Mouse (Mus musculus) cerebellum, adult 11-12 months (tissue): ENCODE measurements around the gene Gm12216.
A peak's percentile ranks its signal among the peaks of the same experiment; 100 is the strongest.

Source experiments
- DNase-seq: peaks from one replicate; pipeline ENCODE4 v3.0.0; 2022

The Gm12216 gene

GRCm38 (mm10) chr11:53819511-53819910 lies 39.5 kb downstream of the Gm12216 start:
- DNase-seq: no peak

DNA sequence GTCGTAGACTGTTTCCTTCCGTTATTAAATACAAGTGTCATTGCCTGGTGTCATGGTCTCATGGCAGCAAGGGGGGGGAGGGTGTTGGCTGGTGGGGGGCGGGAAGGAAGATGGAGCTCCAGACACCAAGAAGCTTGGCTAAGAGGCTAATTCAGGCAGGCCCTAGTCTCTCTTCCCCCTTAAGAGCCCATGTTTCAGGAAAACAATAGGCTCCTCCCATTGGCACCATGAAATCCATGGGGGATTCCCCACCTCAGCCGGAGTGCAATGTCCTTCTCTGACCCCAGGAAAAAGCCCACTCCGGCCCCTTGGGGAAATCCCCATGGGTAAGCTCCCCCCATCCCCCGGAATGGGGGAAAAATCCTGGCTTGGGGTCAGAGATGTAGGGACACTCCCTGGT lies 40.3 kb downstream of the Gm12216 start:
- DNase-seq: no peak

DNA sequence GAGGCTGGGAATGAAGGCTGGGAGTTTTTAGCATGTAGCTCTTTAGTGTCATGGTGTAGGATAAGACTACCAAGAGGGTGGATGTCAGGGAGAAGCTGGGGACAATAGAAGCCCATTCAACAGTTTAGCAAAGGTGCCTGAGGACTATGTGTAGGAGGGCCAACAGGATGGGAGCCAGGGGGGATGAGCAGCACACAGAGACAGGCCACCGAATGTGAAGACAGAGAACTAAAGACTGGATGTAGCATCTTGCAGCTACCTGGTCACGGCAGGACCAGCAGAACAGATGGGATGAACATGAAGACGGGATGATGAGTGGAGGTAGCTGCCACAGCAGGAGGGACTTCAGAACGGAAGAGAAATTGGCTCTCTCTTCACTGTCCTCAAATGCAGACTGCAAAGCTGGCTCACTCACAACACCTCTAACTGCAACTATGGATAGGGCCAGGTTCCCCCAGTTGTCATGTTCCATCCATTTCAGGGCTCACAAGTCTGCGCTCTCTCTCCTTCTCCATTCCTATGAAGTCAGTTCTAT lies 42.1 kb downstream of the Gm12216 start:
- peak; percentile 61 for DNase-seq

DNA sequence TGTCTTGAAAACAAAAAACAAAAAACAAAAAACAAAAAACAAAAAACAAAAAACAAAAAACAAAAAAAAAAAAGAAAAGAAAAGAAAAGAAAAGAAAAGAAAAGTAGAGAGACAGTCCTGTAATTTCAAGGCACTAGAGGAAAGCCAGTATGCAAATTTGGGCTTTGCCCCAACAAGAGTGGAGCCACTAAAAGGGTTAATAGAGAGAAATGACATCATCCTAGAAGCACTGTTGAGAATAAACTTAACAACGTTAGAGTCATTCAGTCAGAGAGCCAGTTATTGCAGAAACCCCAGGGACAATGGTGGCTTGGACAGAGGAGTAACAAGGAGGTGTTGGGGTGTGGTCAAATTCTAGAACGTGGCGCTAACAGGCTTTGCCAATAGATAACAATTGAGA lies 44.2 kb downstream of the Gm12216 start:
- no peak for DNase-seq

DNA sequence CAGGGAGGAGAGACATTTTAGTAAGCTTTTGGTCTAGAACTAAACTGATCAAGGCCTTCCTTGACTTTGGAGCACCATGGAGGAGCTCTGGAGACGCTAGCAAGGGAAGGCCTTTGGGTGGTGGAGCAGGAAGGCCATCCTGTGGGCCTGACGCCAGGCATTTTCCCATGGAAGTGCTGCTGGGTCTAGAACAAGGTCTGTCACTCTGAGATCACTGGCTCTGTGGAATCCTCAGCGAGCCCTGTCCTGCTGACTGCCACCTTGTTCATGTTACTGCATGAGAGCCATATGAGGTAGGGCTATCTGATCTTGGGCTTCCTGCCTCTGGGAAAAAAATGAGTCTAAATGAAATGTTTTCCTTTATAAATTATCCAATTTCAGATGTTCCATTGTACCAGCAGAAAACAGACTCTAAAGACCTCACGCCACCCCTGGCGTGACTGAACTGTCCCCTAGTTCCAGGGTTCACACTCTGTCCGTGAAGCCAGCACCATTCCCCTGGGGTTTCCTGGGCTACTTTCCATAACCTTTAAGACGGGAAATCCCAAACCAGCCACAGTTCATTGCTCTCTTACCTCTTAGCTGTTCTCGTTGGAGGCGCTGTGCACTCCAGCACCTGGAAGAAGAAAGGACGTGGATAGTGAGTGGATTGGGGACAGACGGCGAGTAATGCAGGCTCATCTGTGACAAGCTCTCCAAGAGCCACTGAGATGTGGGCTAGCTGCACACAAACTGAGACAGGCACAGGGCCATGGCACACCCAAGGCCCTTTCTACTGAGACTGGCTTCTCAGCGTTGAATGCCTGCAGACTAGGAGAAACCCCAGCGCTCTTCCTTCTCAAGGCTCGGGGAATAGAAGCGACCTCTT lies 45.8 kb downstream of the Gm12216 start:
- DNase-seq: no peak

DNA sequence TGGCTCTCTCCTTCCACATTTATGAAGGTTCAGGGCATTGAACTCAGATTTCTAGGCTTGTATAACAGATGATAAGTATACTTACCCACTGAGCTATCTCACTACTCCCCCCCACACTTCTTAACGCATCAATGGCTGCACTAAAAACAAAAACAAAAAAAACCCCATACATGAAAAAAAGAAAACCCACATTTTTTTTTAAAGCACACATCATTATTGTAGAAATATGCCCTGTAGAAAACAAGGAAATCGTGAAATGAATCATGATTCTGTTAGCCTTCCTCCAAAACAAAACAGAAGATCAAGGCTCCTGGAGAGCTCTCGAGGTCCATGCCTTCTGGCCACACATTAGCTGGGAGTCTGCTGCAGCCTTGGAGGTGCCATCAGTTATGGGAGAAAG lies 47.7 kb downstream of the Gm12216 start:
- no peak for DNase-seq

GRCm38 (mm10) chr11:53810749-53811148 lies 48.3 kb downstream of the Gm12216 start:
- no peak for DNase-seq

DNA sequence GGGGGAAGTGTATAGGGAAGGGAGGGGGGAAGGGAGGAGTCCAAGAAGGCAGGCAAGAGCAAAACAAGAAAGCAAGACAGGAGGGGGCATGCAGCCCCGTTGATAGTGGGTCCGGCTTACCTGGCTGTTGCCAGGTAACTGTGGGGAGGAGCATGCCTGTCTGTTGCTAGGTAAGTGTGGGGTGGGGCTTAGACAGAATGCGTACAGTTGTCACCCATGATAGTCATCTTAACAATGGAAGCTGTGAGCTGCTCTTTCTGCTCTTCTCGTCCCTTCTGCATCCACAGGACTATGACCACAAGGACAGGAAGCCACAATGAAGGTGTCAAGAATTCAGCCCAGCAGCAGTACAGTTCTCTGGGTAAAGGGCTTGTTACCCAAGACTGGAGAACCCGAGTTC lies 48.9 kb downstream of the Gm12216 start:
- no peak for DNase-seq

DNA sequence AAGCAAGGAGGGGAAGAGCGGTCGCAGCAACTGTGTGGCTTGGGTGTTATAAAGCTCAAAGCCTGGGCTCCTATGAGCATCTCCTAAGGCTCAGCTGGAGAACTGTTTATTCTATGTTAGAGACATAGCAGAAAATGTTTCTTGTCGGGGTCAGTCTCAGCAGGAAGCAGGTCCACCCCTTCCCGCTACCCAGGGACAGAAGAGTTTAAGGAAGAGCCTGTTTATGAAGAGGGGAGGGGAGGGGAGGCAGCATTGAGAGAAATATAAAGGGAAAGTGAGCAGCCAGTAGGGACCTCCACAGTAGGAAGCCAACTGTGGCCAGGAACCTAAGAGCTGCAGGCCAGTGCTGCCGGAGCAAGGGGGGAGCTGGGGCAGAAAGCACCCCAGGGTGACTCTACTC lies 49.7 kb downstream of the Gm12216 start:
- DNase-seq: no peak

DNA sequence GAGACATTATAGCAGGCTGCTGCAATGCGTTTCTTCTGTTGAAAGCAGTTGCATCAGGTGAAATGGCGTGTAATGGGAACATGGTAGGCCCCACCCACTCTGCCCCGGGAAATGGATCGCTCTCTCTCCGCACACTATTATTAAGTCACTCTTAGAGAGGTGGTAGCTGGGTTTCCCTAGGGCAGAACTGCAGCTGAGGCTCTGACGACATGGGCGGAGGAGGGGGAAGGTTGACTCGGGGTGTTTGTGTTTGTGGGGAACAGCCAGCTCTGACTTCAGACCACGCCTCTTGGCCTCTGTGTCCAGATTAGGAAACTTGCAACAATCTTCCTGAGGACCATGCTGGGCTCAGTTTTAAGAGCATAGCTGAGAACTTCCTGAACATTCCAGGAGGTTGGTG lies 53.3 kb downstream of the Gm12216 start:
- DNase-seq: no peak

DNA sequence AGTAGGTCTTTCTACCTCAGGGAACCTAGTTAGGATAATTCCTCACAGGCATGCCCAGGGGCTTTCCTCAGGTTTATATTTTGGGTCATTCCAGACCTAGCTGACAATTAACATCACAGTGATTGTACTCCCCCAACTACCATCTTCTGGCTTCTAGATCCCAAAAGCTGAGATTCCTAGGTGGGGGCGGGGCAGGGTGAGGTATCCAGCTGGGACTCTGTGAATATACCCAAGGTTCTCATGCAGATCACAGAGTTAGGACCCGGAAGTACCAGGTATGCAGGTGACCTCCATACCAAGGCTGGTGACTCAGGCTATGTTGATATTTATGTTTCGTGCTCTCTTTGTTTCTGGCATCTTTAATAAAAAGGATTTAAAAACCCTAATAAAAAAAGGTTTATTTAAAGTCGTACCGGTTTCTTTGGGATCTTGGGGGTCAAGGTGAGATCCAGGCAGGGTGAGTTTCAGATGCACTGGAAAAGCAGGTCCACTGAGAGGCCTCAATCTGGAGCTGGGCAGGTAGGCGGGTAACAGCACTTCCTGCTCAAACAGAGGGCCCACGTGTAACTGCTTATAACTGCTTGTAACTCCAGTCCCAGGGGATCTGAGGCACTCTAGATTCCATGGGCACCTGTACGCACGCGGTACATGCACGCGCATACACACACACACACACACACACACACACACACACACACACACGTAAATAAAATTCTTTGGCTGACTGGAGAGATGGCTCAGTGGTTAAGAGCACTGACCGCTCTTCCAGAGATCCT lies 54.3 kb downstream of the Gm12216 start:
- no peak for DNase-seq

GRCm38 (mm10) chr11:53803494-53803893 lies 55.6 kb downstream of the Gm12216 start:
- DNase-seq: no peak

DNA sequence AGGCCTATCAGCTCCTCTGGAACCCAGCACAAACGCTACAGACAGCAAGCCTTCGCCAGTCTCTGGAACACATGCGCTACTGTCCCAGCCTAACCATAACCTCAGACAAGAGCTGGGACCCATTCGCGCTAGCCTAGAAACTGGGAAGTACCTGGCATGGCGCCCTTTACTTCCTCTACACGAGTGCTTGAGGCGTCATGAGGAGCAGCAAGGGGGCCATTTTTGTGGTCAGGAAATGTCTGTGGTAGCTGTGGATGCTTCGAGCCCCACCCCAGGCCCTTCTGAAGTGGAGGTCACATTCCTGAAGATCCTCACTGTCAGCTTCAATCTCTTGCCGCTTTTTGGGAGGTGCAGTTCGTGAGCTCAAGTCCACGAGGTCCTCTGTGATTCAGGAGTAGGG lies 56.0 kb downstream of the Gm12216 start:
- DNase-seq: no peak

DNA sequence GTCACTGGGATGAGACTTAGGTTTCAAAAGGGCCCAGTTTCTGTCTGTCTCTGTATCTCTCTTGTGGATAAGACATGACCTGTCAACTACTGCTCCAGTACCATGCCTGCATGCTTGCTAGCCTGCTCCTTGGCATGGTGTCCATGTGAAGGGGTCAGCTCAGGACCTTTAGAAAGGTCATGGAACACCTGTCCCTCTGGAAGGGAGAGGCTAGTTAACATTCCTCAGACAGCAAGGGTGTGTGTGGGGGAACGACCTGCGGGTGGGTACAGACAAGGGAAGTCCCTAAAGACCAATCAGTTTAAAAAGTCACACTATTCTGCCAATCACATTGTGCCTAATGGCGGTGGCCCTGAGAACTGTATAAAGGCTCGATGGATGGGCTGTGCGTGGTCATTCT lies 58.1 kb downstream of the Gm12216 start:
- DNase-seq: no peak

- no peak for DNase-seq
These were observed 59.0 kb downstream of the Gm12216 start for GRCm38 (mm10) chr11:53800036-53800435.

GRCm38 (mm10) chr11:53798041-53798711 lies 60.9 kb downstream of the Gm12216 start:
- DNase-seq: no peak

DNA sequence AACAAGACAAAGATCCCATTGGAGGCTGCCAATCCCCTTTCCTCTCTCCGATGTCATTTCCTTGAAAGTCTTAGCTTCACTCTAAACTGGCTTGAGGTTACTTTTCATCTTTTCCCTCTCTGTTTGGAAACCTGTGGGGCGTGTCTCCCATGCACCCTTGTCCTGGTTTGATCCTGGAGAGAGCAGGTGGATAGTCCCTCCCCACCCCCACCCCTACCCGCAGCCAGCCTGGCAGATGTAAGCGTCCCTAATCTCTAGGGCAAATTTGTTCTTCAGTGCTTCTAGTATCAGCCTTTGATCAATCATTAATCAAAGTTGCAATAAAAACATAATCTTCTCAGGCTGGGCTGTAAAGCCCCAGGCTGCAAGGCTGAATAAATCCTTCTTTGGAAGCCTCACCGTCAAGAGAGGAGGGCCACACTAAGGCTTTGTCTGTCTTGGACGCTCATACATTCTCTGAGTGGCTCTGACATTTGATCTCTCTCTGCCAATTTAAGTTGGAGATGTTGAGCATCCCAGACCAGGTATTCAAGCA lies 61.6 kb downstream of the Gm12216 start:
- DNase-seq: no peak

GRCm38 (mm10) chr11:53796409-53797151 lies 62.5 kb downstream of the Gm12216 start:
- DNase-seq: no peak

GRCm38 (mm10) chr11:53795813-53796212 lies 63.2 kb downstream of the Gm12216 start:
- no peak for DNase-seq

DNA sequence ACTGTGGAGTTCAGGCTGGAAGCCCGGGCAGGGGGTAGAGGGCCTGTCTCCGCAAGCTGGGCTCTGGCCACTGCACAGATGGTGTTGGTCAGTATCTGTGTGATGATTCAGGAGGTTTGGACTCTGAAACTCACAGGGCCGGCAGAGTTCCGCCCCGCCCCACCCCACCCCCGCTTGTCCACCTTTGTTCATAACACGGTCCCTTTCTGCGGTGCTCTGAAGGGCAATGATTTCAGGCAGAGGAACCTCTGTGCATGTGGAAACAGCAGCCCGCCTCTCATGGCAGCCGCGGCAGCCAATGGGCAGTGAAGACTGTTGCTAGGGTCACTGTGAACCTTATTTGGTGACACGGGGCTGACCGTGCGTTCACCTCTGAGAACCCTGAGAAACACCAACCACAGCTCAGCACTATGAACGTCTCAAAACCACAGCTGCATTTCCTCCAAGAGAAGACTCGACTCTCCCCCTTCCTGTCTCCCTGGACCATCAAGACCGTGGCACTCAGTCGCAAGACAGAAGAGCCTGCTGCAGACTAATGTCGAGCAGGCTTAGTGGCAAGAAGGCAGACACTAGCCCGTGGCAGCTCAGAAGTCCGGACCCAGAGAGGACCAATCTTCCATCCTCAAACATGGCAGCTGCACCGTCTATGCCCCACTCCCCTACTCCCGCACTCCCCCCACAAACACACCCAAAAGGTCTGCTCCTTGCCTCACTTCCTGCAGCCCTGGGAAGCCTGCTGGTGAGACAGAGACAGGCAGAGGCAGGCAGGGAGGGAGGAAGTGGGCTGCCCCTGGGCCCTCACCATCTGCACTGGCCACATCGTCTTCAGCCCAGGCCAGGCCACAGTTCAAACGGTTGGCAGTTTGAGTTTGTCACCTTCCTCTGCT lies 64.1 kb downstream of the Gm12216 start:
- DNase-seq: peak; percentile 29

DNA sequence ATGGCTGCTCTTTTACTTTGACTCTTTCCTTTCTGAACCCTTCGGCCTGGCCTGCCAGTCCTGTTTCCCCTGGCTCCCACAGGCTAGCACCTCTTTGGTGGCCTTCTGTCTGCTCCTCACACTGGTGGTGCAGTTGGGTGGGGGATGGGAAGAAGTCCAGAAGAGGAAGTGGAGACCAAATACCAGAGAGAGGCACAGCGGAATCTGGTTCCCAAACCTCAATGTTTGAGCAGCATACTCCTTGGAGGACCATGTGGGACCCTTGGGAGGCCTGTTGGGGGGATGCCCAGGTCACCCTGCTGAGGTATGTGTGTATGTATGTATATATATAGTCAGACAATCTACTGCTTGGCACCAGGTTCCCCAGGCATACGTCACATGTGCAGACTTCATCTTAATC lies 65.0 kb downstream of the Gm12216 start:
- no peak for DNase-seq
